Mouse (Mus musculus) E14TG2a.4 (cell line): ENCODE data around the gene Dtx3.

Experiments used
- CTCF ChIP-seq: conservative IDR thresholded peaks from 2 replicates; pipeline ENCODE4 v1.5.1; 2014; ENCODE audit warnings: low read length
- NANOG ChIP-seq: IDR thresholded peaks from 2 replicates; pipeline ENCODE4 v1.6.1; 2014; ENCODE audit warnings: borderline replicate concordance, low read length, mixed read lengths
- POU5F1 ChIP-seq: IDR thresholded peaks from 2 replicates; pipeline ENCODE4 v1.6.1; 2014; ENCODE audit warnings: low read length, borderline replicate concordance

- TF ChIP-seq CTCF, result no peak
- TF ChIP-seq NANOG, result no peak
- TF ChIP-seq POU5F1, result no peak
Observed at GRCm38 (mm10) chr10:127150471-127150872, 45.1 kb downstream of the Dtx3 start.
